Mouse (Mus musculus) heart, adult 2 months (tissue): ENCODE measurements at regions not wholly inside any gene's neighbourhood (a gene's known extent, or its start where the extent isn't known, plus 50 kb on each side); places are given as distances from the start of the nearest gene placed in this dataset.

Experiments
- DNase-seq, 2 experiments: peaks; one replicate each; pipeline ENCODE4 v3.0.0; 2021
- H3K27ac ChIP-seq: fragments of 200-600 bp; 2 replicates; pipeline ENCODE4 v1.8.1; 2022
- H3K27me3 ChIP-seq: fragments of 200-500 bp; 2 replicates; pipeline ENCODE4 v1.6.1; 2012; ENCODE audit warnings: mild to moderate bottlenecking, low read length, inconsistent platforms, mixed read lengths; ENCODE audit not compliant: control insufficient read depth, insufficient read depth
- H3K36me3 ChIP-seq: fragments of 200-500 bp; 2 replicates; pipeline ENCODE4 v1.6.1; 2012; ENCODE audit warnings: low read length, inconsistent platforms; ENCODE audit not compliant: control insufficient read depth, insufficient read depth
- H3K4me1 ChIP-seq: fragments of 200-500 bp; 2 replicates; pipeline ENCODE4 v1.6.1; 2011; ENCODE audit warnings: low read length; ENCODE audit not compliant: control insufficient read depth, insufficient read depth
- H3K4me3 ChIP-seq: fragments of 200-600 bp; 2 replicates; pipeline ENCODE4 v1.8.1; 2022
- H3K79me2 ChIP-seq: fragments of 200-500 bp; replicated peaks from 2 replicates; pipeline ENCODE4 v1.6.1; 2012; ENCODE audit warnings: mild to moderate bottlenecking, inconsistent platforms, low read length, moderate library complexity, mixed read lengths; ENCODE audit not compliant: control insufficient read depth, insufficient read depth
- H3K9ac ChIP-seq: fragments of 200-500 bp; 2 replicates; pipeline ENCODE4 v1.6.1; 2012; ENCODE audit warnings: low read depth, mild to moderate bottlenecking, control low read depth, inconsistent platforms, low read length, mixed read lengths
- CTCF ChIP-seq: fragments of 200-600 bp; IDR thresholded peaks from 2 replicates; pipeline ENCODE4 v1.8.1; 2022; ENCODE audit warnings: antibody characterized with exemption, mild to moderate bottlenecking, moderate library complexity
- EP300 ChIP-seq: fragments of 200-500 bp; IDR thresholded peaks from 2 replicates; pipeline ENCODE4 v1.6.1; 2011; ENCODE audit warnings: low read depth, low read length, control low read depth; ENCODE audit not compliant: insufficient read depth
- POLR2A ChIP-seq: fragments of 200-500 bp; IDR thresholded peaks from 2 replicates; pipeline ENCODE4 v1.6.1; 2011; ENCODE audit warnings: mild to moderate bottlenecking, low read depth, low read length, control low read depth; ENCODE audit not compliant: insufficient read depth
- WGBS: fragments of 180-500 bp; shearing (Covaris S2); methylation state at CpG from one replicate; pipeline ENCODE4 v1.1.7; 2018; 5-methylcytosine and 5-hydroxymethylcytosine counted together
- intact Hi-C: fragments of 180-260 bp; cut with DNase I; formaldehyde crosslinking; loops from one replicate; pipeline ENCODE4 v1.15.1; 2025

GRCm38 (mm10) chr7:145098335-145098734 lies 109.6 kb downstream of the 1810010D01Rik start:
- TF ChIP-seq POLR2A: no peak
- TF ChIP-seq CTCF: peak; percentile 72
- WGBS: 86% methylated on average over 6 of the region's 6 CpGs
- no peaks in the 10 kb centered on the region for H3K27me3 ChIP-seq
- H3K9ac ChIP-seq: no peak overlapping the region
- intact Hi-C loops: loop anchor here (2.0 to 5.0 kb wide), 2 partner anchors 144 to 160 kb away; partner anchors contain the start of gene Ccnd1
- H3K36me3 ChIP-seq: no peaks in the 10 kb centered on the region
- no peak overlapping the region for H3K27ac ChIP-seq
- peaks cover 8% of the 10 kb centered on the region for H3K4me1 ChIP-seq
- no peak overlapping the region for H3K4me3 ChIP-seq
- DNase-seq: no peak
- no peaks in the 10 kb centered on the region for H3K79me2 ChIP-seq

DNA sequence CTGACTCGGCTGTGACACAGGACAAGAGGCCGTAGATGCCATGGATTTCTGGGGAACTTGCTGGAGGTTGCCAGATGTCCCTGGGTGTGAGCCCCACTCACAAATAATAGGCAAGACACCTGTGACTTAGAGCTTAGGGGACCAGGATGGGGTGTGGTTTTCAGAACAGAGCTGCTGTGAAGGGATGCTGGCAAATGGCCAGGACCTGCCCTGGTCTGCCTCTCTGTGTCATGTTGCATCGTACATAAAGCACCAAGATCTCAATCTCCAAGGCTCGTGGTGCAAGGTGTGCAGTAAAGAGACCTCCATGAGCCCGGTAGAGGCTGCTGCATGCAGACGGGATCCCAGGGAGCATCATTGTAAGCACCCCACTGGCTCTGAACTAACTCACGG lies 113.8 kb downstream of the 1810010D01Rik start:
- no peak overlapping the region for H3K4me3 ChIP-seq
- H3K36me3 ChIP-seq: no peaks in the 10 kb centered on the region
- intact Hi-C loops: no loop called here
- no peaks in the 10 kb centered on the region for H3K27me3 ChIP-seq
- TF ChIP-seq EP300: no peak
- no peak for TF ChIP-seq POLR2A
- no peak for TF ChIP-seq CTCF
- H3K79me2 ChIP-seq: no peaks in the 10 kb centered on the region
- H3K9ac ChIP-seq: no peak overlapping the region
- 75% methylated on average over 7 of the region's 7 CpGs for WGBS
- H3K4me1 ChIP-seq: peaks cover 3% of the 10 kb centered on the region; the same call in 1 of the 2 replicates
- no peak for DNase-seq
- no peak overlapping the region for H3K27ac ChIP-seq

DNA sequence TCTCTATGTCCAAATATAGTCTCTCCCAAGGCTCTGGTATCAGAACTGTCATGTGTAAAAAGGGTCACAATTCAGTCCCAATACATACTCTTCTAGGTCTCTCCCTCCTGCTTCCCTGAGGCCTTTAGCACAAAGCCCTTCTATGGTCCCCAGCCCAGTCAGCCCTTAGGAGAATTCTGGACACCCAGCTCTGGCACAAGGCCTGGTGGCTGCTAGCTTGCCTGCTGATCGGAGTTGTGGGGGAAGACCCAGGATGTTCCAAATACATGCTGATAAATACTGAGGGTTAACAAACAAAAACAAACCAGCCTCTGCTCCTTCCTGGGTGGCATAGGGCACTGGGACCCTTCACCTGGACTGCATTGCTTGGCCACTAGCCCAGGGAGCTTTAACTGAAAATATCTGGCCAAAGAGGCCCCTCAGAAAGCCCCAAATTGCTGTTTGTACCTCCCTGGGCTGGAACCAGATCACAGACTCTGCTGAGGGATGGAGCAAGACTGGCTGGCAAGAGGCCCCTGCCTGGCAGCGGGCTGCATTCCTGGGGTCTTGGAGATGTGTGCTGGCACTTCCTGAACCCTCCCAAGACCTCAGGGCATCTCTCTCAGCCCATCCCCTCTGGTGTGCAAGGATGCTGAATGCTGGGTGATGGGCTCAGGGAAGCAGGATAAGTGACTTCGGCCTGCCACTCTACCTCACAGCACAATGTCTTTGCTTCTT lies 114.3 kb downstream of the 1810010D01Rik start:
- H3K79me2 ChIP-seq: no peaks in the 10 kb centered on the region
- no peak overlapping the region for H3K27ac ChIP-seq
- no peaks in the 10 kb centered on the region for H3K27me3 ChIP-seq
- peaks cover 3% of the 10 kb centered on the region; the same call in 1 of the 2 replicates for H3K4me1 ChIP-seq
- no peak for DNase-seq
- no peaks in the 10 kb centered on the region for H3K36me3 ChIP-seq
- WGBS: 68% methylated on average over 3 of the region's 3 CpGs
- intact Hi-C loops: no loop called here
- no peak for TF ChIP-seq EP300
- no peak for TF ChIP-seq CTCF
- TF ChIP-seq POLR2A: no peak
- H3K9ac ChIP-seq: no peak overlapping the region
- H3K4me3 ChIP-seq: no peak overlapping the region

- H3K4me1 ChIP-seq: peaks cover 3% of the 10 kb centered on the region; the same call in 1 of the 2 replicates
- intact Hi-C loops: no loop called here
- H3K9ac ChIP-seq: no peak overlapping the region
- no peaks in the 10 kb centered on the region for H3K79me2 ChIP-seq
- H3K27ac ChIP-seq: no peak overlapping the region
- TF ChIP-seq CTCF (no peak), EP300 (no peak), POLR2A (no peak)
- H3K36me3 ChIP-seq: no peaks in the 10 kb centered on the region
- 78% methylated on average over 6 of the region's 6 CpGs for WGBS
- no peak overlapping the region for H3K4me3 ChIP-seq
- no peaks in the 10 kb centered on the region for H3K27me3 ChIP-seq
- DNase-seq: no peak
These were observed 115.3 kb downstream of the 1810010D01Rik start for GRCm38 (mm10) chr7:145092392-145093176.

GRCm38 (mm10) chr7:145090849-145091248 lies 117.1 kb downstream of the 1810010D01Rik start:
- H3K79me2 ChIP-seq: no peaks in the 10 kb centered on the region
- WGBS: 71% methylated on average over 4 of the region's 4 CpGs

More at GRCm38 (mm10) chr7:145090849-145091248, 117.1 kb downstream of the 1810010D01Rik start:
- intact Hi-C loops: no loop called here
- peak in 1 of 2 experiments; percentile 3 for DNase-seq
- Histone ChIP-seq H3K36me3 (no peaks in the 10 kb centered on the region), H3K9ac (no peak overlapping the region), H3K27ac (no peak overlapping the region), H3K4me3 (no peak overlapping the region), H3K4me1 (peaks cover 3% of the 10 kb centered on the region; the same call in 1 of the 2 replicates), H3K27me3 (no peaks in the 10 kb centered on the region)
- TF ChIP-seq POLR2A: no peak
- no peak for TF ChIP-seq CTCF
- TF ChIP-seq EP300: no peak
